Mouse (Mus musculus) telencephalon, adult 2 months (tissue): ENCODE data around the gene Cacna2d1.

Experiments used
- DNase-seq: peaks from one replicate; pipeline ENCODE4 v3.0.0-alpha.2; 2011; ENCODE audit warnings: low read depth, low spot score

The Cacna2d1 gene

DNA sequence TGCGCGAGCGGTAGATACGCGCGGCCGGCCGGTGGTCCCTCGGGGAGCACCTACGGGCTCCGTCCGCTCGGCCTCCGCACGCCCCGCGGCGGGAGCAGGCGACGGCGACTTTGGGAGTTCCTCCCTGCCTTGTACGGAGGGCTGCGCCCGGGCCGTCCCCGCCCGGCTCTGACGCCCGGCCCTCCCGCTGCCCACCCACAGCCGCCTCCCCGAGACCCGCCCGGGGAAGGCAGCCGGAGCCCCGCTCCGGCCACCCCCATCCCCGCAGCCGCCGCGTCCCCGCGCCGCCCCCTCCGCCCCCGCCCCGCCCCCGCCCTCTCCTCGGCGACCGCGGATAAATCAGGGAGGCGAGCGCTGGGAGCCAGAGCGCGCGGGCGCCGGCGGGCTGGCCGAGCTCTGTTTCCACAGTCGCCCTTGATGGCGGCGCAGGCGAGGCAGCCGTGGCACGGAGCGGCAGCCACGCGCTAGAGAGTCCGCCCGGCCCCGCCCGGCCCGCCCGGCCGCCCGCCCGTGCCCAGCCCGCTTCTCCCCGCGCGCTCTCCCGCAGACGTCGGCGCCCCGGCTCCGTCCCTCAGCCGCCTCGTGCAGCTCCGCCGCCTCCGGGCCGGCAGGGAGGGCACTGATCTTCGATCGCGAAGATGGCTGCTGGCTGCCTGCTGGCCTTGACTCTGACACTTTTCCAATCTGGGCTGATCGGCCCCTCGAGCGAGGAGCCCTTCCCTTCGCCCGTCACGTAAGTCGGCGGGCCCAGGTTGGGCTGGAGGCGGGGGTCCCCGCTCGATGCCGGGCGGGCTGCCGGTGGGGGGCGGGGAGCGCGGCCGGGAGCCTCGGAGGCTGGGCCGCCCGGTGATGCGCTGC lies at the start of gene Cacna2d1:
Cacna2d1 (plus strand) TSS at position 316 of the 858 bp plus-strand sequence.
- DNase-seq: no peak

DNA sequence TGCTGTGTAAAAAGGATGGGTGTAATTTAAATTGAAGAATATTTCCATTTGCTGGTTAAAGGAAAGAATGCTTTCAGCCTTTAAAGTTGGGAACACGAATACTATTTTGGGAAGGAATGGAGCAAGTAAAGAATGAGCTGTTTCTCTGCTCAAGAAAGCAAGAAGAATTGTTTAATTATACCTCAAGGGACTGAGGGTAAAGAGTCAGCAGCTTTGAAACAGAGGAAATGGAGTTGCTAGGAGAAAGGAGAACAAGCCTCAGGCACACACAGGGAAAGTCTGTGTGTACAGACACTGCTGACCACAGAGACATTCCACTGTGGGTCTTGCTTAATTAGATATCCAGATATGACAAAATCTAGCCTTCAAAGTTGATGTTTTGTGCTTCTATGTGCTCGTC lies 39.4 kb upstream of the Cacna2d1 start:
- peak; percentile 12 for DNase-seq

DNA sequence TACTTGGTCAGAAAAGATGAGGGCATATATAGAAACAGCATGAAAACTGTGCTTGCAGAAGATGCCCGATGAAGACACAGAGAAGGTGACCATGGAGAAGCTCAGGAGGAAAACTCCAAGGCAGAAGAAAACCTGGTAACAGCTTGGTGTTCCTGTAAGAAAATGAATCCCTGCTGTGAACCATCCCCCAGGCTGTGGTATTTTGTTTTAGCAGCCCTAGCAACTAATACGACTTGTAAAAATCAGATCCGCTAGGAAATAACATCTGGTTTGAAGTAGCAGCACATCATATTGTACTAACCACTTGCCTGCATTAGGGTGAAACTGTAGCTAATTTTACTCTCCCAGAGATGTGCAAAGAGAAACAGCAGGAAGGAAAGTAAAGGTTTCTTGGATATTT lies 37.8 kb upstream of the Cacna2d1 start:
- DNase-seq: no peak

DNA sequence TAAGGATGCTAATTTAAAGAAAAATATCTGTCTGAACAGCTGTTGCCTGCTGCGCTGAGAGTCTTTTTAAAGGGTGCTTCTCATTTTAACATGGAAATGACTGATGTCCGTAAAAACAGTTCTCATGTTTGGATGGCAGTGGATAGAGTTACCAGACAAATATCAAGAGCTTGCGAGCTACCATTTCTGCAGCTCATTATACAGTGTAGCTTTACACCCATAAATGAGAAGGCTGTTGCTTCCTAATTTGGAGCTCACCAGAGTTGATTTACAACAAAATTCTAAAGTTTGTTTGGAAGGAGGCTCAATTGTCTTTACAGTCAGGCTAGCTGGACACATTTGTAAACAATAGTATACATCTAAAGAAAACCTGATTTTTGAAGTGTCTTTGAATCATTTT lies 28.0 kb upstream of the Cacna2d1 start:
- no peak for DNase-seq

DNA sequence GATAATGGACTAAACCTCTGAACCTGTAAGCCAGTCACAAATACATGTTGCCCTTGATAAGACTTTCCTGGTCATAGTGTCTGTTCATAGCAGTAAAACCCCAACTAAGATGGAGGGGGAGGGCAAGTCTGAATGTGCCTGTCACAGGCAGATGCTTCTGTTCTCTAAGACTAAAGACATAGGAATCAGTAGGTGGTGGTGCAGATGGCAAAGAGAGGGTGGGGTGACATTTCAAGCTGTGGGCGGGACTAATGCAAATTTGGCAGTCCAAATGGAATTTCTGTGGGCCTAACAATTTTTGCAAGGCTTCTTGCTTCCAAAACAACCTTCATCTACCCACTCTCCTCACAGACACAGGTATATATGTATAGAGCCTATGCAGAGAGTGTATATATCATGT lies 19.6 kb upstream of the Cacna2d1 start:
- DNase-seq: peak; percentile 90

DNA sequence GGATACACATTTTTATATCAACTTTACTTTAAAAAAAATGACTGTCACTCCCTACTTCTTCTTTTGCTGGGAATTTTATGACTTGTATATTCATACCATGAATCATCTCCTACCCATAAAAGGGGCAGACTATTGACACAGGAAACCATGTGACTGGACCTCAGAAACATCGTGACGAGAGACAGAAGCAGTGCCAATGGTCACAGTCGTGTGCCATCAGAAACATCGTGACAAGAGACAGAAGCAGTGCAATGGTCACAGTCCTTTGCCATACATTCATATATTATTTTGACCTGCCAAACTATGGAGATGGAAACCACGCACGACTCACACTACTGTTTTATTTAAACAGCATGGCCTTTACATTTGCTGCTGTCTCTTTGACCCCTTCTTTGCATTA lies 6.0 kb upstream of the Cacna2d1 start:
- DNase-seq: no peak

DNA sequence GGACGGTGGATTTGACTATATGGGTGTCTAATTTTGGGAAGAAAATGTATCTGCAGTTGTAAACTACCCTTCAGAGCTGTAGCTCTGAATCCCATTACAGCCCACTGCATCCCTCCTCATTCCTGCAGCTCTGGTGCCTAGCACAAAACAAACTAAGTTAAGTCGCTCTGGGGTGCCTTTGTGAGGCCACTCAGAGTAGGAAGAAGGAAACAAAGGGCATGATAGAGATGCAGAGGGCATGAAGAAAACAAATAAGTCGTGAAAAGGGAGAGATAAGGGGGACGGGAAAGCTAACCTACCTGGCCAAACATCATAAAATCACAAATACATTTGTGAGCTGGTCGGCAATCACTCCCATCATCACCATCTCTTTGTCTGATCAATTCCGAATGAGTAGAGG lies 1.5 kb upstream of the Cacna2d1 start:
- DNase-seq: no peak

DNA sequence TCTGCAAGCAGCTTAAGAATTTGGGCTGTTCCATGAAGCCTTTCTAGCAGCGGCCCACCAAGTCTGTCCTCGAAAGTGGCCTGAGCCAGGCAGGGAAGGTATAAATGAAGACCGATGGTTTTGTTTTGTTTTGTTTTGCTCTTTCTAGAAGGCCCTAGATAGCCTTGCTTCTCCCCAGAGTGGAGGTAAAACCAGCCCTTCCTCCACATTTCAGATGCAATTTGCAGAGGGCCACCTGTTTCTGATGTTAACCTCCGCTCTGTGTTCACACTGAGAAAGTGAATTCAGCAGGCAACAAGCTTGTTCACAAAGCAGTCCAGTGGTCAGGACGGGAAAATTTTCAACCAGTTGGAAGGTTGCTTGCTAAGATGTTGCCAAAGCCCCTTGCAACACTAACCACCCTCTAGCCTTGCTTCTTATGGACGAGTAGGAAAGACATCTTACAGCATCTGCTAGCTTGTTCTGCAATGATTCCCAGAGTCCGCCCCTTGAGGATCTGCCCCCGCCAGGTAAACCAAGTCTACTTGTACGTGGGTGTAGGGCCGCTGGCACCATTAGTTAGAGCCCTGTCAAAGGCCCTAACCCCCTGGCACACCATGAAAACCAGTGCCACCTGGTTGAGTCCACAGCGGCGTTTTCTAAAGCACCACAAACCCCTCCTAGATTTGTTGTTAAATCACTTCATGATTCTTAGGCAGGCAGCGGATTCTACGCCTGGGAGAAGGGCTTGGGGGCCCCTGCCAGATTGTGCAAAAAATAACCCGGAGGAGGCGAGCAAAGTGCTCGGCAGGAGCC lies 713 bp upstream of the Cacna2d1 start:
- peak; percentile 52 for DNase-seq

DNA sequence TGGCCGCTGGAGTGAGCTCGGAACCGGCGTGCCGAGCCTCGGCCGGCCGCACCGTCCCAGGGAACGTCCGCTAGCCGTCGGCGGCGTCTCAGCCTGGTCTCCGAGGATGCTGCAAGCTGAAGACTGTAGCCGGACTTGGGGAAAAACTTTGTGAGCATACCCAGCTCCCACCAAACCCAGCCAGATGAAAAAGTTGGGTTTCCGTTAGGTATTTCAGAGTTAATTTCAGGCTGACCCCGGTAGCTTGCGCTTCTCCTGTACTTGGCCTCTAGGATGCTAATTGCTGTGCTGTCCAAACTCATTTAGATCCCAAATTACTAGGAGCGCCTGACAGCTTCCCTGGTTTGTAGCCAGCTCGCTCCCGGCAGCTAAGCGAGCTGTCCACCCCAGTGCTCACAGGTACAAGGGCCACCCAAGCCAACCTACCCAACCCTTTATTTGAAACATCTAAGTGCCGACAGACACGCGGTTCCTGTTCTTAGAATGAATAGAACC lies 790 bp downstream of the Cacna2d1 start:
- no peak for DNase-seq

DNA sequence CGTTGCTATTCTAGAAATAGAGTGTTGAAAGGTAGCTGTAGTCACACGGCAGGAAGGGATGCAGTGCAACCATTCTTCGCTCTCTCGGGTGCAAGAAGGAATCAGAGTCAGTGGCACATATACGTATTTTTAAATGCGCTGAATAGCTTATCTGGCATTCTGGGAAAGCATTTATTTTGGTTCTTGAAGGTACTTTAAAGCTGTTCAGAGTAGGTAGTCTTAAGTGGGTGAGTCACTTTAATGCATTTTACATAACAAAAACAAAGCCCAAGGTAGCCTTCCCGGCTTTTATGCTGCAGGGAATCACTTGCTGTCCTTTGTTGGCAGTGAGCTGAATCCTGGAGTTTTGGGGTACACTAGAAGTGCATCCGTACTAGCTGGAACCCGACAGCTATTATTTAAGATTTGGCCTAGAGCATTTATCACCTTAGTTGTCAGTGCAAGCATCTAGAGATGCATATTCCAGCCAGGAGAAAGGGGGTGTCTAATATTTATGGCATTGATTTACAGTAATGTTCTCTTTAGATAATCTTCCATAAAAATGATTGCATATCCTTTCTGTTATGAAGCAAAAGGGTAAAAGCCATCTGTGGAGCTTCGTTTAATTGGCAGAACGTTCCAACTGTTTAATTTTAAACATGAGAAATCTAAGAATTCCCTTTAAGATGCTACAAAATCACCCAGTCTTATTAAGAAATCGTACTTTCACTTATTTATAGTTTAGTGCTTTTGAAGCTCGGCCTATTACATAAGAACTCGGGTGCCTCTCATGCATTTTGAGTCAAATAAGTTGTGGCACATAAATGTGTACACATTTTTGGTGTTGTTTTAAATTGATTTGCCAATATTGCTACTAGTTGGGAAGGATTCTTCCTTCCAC lies 1.6 kb downstream of the Cacna2d1 start:
- DNase-seq: no peak

DNA sequence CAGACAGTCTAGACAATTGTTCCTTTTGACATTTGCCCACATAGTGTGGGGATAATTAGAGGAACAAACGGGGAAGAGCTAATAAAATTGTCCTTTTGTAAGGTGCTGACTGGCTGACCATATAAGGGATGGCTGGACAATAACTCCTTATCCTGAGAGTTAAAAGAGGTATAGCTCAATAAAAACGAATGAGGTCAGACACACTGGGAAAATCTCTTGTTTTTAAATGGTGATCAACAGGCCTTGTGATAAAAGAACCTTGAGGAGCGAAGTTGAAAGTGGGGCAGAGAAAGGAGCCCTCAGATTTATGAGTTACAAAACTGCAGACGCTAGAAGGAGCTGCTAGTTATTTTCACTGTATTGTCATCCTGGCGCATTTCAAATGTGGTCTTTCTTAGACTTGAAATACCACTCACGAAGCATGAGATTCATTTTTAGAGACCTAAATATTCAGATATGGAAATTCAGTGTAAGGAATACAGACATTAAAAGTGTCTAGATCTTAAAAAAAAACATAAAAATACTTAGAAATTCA lies 6.8 kb downstream of the Cacna2d1 start:
- no peak for DNase-seq

DNA sequence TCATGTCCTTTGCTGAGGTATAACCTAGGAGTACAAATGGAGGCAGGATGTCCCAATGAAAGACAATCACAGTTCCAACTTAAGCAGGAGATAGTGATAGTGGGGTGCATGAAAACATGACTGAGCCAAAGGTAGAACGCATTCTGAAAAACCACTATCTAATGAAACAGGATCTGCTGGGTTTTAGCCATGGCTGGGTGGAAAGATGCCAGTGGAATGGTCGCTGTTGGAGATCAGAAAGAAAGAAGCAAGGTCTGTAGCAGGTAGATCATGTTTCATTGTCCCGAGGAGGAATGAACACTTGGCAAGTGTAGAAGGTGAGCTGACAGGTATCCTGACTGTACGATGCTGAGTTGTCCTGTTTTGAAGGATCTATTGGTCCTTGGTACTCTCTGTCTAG lies 7.6 kb downstream of the Cacna2d1 start:
- DNase-seq: no peak

DNA sequence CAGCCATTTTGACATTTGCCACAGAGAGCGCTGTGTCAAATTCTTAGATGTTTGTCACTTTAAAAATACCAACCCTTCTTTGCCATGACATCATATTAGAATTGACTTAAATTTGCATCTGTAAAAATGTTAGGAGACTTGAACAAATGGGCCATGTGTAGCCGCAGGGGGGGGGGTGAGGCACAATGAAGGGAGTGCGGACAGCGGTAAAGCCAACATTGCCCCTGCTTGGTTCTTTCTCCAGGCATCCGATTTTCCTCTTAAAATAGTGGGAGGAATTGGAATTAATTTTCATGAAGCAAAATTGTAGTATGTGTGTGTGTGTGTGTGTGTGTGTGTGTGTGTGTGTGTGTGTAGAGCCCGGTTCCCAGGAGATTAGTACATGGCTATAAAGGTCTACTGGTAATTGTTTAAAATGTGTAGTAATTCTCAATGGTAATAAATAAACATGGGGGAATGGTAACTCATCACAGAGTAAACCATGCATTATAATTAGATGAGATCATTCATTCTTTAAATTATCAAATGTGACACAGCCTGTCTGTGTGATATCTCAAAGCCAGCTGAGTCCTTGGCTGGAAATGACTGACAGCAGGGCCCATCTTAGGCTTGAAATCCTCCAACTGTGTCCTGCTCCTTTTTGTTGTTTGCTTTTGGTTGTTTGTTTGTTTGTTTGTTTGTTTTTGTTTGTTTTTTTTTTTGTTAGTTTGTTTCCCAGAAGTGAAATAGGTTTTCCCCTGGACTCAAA lies 14.0 kb downstream of the Cacna2d1 start:
- no peak for DNase-seq

DNA sequence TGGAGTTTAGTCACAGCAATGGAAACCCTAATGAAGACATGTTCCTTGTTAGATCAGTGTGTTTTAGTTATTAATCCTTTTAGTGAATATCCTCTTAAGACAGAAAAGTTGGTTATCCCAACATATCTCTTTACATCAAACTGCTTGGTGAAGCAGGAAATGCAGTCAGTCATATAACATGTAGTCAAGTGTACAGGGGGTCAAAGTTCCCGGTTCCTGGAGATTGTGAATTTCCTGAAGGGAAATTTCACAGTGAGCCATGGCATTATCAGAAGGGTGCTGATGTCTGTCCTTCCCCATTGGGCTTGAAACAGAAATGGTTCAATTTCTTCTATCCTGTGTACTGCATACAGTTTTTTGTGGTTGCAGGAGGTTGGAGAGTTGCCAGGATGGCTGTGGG lies 25.3 kb downstream of the Cacna2d1 start:
- DNase-seq: no peak

DNA sequence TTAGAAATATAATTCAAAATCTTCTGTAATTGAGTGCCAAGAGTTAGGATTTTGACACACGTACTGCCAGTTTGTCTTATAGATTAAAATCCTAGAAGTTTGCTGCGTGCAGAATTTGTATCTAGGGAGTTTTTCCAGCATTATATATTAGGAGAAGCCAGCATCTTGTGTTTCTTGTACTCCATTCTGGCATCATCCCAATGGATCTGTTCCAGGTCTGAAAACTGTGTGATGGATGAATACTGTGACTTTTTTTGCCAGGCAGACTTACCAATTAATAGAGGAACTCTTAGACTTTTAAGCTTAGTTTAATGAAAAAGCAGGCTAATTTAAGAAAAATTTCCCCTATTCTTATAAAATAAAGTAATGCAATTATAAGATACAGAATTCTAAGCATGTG lies 27.4 kb downstream of the Cacna2d1 start:
- no peak for DNase-seq

DNA sequence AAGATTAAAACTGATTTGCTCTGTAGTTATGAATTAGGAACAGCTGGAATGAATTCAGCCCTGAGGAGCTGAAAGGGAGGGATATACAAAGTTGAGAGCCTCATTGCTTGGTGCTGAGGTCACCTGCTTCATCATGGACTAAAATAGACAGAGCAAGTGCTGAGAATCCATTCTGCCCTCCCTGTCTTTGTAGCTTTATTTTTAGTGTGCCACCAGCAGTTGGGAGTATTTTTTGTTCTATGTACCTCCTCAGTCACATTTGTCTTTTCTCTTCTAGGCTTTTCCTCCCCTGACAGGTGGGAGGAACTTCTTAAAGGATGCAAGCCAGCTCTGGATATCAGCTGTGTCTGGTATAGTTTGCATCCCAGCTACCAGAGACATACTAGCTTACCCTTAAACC lies 32.4 kb downstream of the Cacna2d1 start:
- peak; percentile 62 for DNase-seq

DNA sequence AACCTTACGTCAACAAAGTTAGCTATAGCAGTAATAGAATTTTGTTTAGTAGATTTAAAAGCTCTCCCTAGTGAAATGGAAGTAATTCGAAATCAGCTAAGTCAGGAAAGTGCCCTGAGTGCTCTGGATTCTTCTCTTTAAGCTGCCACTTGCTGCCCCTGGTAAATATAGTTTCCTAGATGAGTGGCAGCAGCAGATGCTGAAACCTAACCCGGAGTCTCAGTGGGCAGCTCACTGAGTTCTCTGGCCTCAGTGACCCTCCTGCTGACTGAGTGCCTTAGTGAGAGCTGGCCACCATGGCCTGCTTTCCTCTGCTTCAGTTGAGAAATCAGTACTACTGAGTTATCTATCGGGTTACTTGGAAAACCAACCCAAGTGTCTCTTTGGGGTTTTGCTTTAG lies 37.3 kb downstream of the Cacna2d1 start:
- no peak for DNase-seq

DNA sequence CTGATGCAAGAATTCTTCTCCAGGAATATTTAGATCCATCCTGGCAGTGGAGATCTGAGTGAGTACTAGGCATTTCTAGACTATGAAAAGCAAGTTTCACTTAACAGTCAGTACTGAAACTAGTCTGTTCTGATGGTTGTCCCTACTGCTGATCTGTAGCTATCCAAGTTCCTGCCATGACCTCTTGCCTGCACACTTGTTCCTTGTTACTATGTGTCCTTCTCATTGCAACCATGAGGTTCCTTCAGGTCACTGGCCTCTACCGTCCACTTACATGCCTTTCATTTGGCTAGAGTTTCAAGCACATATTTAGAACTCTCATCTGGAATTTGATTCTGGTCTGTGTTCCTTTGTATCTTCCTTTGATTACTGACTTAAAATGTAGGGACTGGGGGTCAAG lies 37.9 kb downstream of the Cacna2d1 start:
- DNase-seq: no peak

DNA sequence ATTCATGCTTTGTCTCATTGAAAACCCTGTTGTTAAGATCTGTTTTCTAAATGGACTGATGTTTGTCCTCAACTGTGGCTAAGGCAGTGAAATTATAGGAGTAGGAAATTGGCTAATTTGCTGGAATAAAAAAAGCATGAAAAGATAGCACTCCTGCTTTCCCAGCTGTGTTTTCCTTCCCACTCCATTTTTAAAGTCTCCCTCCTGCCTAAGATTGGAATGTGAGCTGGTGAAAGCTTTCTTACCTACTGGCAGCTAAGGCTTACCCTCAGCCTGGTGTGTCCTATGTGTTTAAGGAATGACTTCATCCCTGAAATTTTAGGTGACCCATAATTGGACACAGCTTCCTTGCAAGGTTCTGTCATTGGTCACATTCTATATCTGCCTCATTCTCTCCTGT lies 40.2 kb downstream of the Cacna2d1 start:
- peak; percentile 42 for DNase-seq

DNA sequence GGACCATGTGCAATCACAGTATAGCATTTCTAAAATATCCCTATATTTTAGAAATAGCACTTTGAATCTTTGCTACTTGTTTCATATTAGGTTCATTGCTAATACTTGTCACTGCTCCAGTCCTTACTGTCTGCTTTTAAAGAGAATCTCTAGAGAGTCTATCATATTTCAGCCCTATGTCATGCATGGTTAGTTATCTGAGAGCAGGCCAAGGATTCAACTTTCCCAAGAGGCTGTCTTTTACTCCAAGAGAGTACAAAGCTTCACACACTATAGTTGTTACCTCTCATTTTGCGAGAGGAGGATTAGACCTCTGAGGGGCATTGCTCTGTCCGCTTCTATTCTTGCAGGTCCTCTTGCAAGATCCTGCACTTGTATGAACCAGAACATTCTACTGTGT lies 44.7 kb downstream of the Cacna2d1 start:
- no peak for DNase-seq

DNA sequence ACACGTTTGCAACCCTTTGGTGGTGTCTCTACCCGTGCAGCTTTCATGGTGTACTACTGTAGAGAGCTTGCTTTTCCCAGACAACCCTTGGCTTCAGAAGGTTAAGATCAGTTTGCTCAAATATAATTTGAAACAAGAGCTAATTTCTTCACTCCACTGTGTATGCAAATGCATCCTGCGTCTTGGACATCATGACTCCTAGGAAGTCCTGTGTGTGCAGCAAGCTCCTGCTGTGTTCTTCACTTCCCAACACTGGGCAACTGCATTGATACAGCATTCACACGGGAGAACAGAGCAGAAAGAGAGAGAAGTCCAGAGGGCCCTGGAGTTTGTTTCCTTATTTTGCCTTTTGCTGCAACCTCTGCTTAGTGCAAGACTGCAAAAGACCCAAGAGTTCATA lies 48.1 kb downstream of the Cacna2d1 start:
- no peak for DNase-seq
